Mouse (Mus musculus) spleen, adult 2 months (tissue): ENCODE measurements at regions not wholly inside any gene's neighbourhood (a gene's known extent, or its start where the extent isn't known, plus 50 kb on each side); places are given as distances from the start of the nearest gene placed in this dataset.

ENCODE experiments used
- CTCF ChIP-seq: fragments of 200-500 bp; IDR thresholded peaks from 2 replicates; pipeline ENCODE4 v1.5.1; 2011; ENCODE audit warnings: mild to moderate bottlenecking, inconsistent platforms; ENCODE audit not compliant: insufficient read depth, insufficient read length, insufficient replicate concordance; ENCODE audit errors: extremely low read depth
- POLR2A ChIP-seq: fragments of 200-500 bp; IDR thresholded peaks from 2 replicates; pipeline ENCODE4 v1.6.1; 2011; ENCODE audit warnings: low read depth, low read length, inconsistent platforms

DNA sequence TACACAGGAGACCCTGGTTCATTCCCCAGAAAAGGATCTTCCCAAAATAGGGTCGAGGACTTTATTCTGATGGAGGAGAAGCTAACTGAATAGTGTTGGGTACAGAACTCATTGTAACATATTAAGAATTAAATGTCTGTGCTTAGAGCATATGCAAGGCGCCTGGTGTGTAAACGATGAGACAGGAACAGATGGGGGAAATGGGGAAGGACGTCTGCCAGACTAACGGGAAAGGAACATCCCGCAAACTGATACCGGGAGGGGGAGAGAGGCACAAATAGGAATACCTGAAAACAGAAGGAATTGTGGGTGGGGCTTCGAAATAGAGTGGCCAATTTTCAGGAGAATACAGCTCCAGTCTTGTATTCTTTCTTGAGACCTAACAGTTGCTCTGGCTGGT, 268.6 kb upstream of the Tbx3 start:
- TF ChIP-seq CTCF (no peak), POLR2A (no peak)
